Mouse (Mus musculus) gastrocnemius, postnatal 10 days (tissue): Measurements from ENCODE around the gene St6galnac1. TPM values are rescaled to one million over a fixed set of nuclear protein-coding genes. Genes with fewer than 3 reads are reported as not detected.
"Not testable (repeated sequence)": the region's sequence is repeated elsewhere in the genome, so short reads cannot be mapped to it uniquely, and the experiment has no call there.

Source experiments
- DNase-seq: peaks from one replicate; pipeline ENCODE4 v3.0.0; 2021; ENCODE audit warnings: mixed read lengths
- long read RNA-seq, 2 experiments: library from polyadenylated mRNA; stranded (forward); transcript quantifications; one replicate each; pipeline ENCODE4 v2.0.0; 2021
- total RNA-seq, 2 experiments: library from RNA; stranded (reverse); gene quantifications; 2 replicates each; pipeline ENCODE4 v1.2.3; 2021

The St6galnac1 gene
- not detected for total RNA-seq
- long read RNA-seq, experiment 1: 0 reads
- long read RNA-seq, experiment 2: 0 reads

- DNase-seq: no peak
Observed at GRCm38 (mm10) chr11:116775407-116775806, at the start of gene St6galnac1. St6galnac1 (minus strand) TSS chr11:116775507.

GRCm38 (mm10) chr11:116823885-116824284 lies 48.6 kb upstream of the St6galnac1 start:
- DNase-seq: not testable (repeated sequence)

GRCm38 (mm10) chr11:116823255-116823654 lies 47.9 kb upstream of the St6galnac1 start:
- no peak for DNase-seq

- DNase-seq: no peak
Observed at GRCm38 (mm10) chr11:116822626-116823025, 47.3 kb upstream of the St6galnac1 start.

GRCm38 (mm10) chr11:116822215-116822614 lies 46.9 kb upstream of the St6galnac1 start:
- DNase-seq: no peak

- DNase-seq: no peak
Observed at GRCm38 (mm10) chr11:116821057-116821940, 46.0 kb upstream of the St6galnac1 start.

- no peak for DNase-seq
Observed at GRCm38 (mm10) chr11:116819932-116820593, 44.8 kb upstream of the St6galnac1 start.

GRCm38 (mm10) chr11:116818722-116819121 lies 43.4 kb upstream of the St6galnac1 start:
- no peak for DNase-seq

GRCm38 (mm10) chr11:116817567-116817966 lies 42.3 kb upstream of the St6galnac1 start:
- no peak for DNase-seq

GRCm38 (mm10) chr11:116816769-116817168 lies 41.5 kb upstream of the St6galnac1 start:
- DNase-seq: no peak

GRCm38 (mm10) chr11:116814884-116815415 lies 39.6 kb upstream of the St6galnac1 start:
- no peak for DNase-seq

GRCm38 (mm10) chr11:116814076-116814883 lies 39.0 kb upstream of the St6galnac1 start:
- DNase-seq: peak; percentile 77

- DNase-seq: no peak
Observed at GRCm38 (mm10) chr11:116813610-116814009, 38.3 kb upstream of the St6galnac1 start.

GRCm38 (mm10) chr11:116812793-116813529 lies 37.7 kb upstream of the St6galnac1 start:
- DNase-seq: no peak

GRCm38 (mm10) chr11:116810983-116811901 lies 35.9 kb upstream of the St6galnac1 start:
- peak; percentile 57 for DNase-seq

- DNase-seq: no peak
Observed at GRCm38 (mm10) chr11:116810528-116810927, 35.2 kb upstream of the St6galnac1 start.

- DNase-seq: no peak
Observed at GRCm38 (mm10) chr11:116809520-116809919, 34.2 kb upstream of the St6galnac1 start.

GRCm38 (mm10) chr11:116808811-116809395 lies 33.6 kb upstream of the St6galnac1 start:
- no peak for DNase-seq

- DNase-seq: peak; percentile 86
Observed at GRCm38 (mm10) chr11:116807938-116808606, 32.8 kb upstream of the St6galnac1 start.
